Mouse (Mus musculus): ENCODE data around the gene Timm10.

GRCm38 (mm10) chr2:84838993-84839980, 12.5 kb downstream of the Timm10 start:
- TF ChIP-seq CTCF (IDR thresholded peaks at IDR 0.05; ENCODE audit: control insufficient read depth, insufficient read depth, insufficient replicate concordance, low read depth, low read length): no peak
- no peak for TF ChIP-seq POLR2A (IDR thresholded peaks at IDR 0.05; ENCODE audit: control insufficient read depth, low read depth, low read length)

All from testis, adult 2 months (tissue).